Mouse (Mus musculus) lung, adult 10 weeks (tissue): ENCODE results near the gene Krtap19-4. TPM values are rescaled to one million over a fixed set of nuclear protein-coding genes. Genes with fewer than 3 reads are reported as not detected.

Source experiments
- polyA plus RNA-seq: library from polyadenylated mRNA; stranded (reverse); fragments of 350-450 nt; fragmentation: Illumina TruSeq; extraction: RNeasy Lipid Tissue Mini Kit (QIAGEN cat#74804); gene quantifications from one replicate; pipeline ENCODE4 v1.2.3, GENCODE M21; 2014; ENCODE audit warnings: low read depth, low replicate concordance; ENCODE audit not compliant: insufficient read depth

The Krtap19-4 gene
- polyA plus RNA-seq, result not detected

GRCm38 (mm10) chr16:88884989-88885388, at the start of gene Krtap19-4:
Gene Krtap19-4 (minus strand): TSS chr16:88885089.

GRCm38 (mm10) chr16:88932165-88932564, 47.3 kb upstream of the Krtap19-4 start, which contains the start of gene Krtap19-9b:
Gene Krtap19-9b (minus strand): TSS chr16:88932265.

GRCm38 (mm10) chr16:88896357-88896756, 11.5 kb upstream of the Krtap19-4 start, which contains the start of gene Krtap19-5:
Gene Krtap19-5 (minus strand): TSS chr16:88896457.

GRCm38 (mm10) chr16:88877938-88878337, 7.0 kb downstream of the Krtap19-4 start, which contains the start of gene Krtap19-3:
Gene Krtap19-3 (minus strand): TSS chr16:88878038.

GRCm38 (mm10) chr16:88874169-88874568, 10.7 kb downstream of the Krtap19-4 start, which contains the start of gene Krtap19-2:
Gene Krtap19-2 (minus strand): TSS chr16:88874269.

GRCm38 (mm10) chr16:88869311-88869710, 15.6 kb downstream of the Krtap19-4 start, which contains the start of gene Krtap19-1:
Gene Krtap19-1 (minus strand): TSS chr16:88869411.

Other genes with a start within 250 kb of the Krtap19-4 start
- not detected for gene Krtap26-1, start 237.3 kb downstream of the Krtap19-4 start, polyA plus RNA-seq
- gene Krtap27-1, start 213.4 kb downstream of the Krtap19-4 start, polyA plus RNA-seq, result not detected
- gene 2310061N02Rik, start 177.1 kb downstream of the Krtap19-4 start, polyA plus RNA-seq, result not detected
- not detected for gene Krtap13-1, start 156.2 kb downstream of the Krtap19-4 start, polyA plus RNA-seq
- not detected for gene Krtap13, start 133.5 kb downstream of the Krtap19-4 start, polyA plus RNA-seq
- not detected for gene 2310034C09Rik, start 126.2 kb downstream of the Krtap19-4 start, polyA plus RNA-seq
- gene 2310057N15Rik, start 110.9 kb downstream of the Krtap19-4 start, polyA plus RNA-seq, result not detected
- not detected for gene Gm5965, start 107.2 kb downstream of the Krtap19-4 start, polyA plus RNA-seq
- not detected for gene Gm20741, start 72.9 kb downstream of the Krtap19-4 start, polyA plus RNA-seq
- gene Krtap15, start 64.9 kb downstream of the Krtap19-4 start, polyA plus RNA-seq, result not detected
- not detected for gene Krtap14, start 58.9 kb downstream of the Krtap19-4 start, polyA plus RNA-seq
- not detected for gene Krtap19-1, start 15.7 kb downstream of the Krtap19-4 start, polyA plus RNA-seq
- gene Krtap19-2, start 10.8 kb downstream of the Krtap19-4 start, polyA plus RNA-seq, result not detected
- gene Krtap19-3, start 7.1 kb downstream of the Krtap19-4 start, polyA plus RNA-seq, result not detected
- gene Krtap19-5, start 11.4 kb upstream of the Krtap19-4 start, polyA plus RNA-seq, result not detected
- not detected for gene Krtap19-9b, start 47.2 kb upstream of the Krtap19-4 start, polyA plus RNA-seq
- not detected for gene Krtap16-3, start 77.8 kb upstream of the Krtap19-4 start, polyA plus RNA-seq
- not detected for gene Krtap22-2, start 125.7 kb upstream of the Krtap19-4 start, polyA plus RNA-seq
- not detected for gene Gm10229, start 130.2 kb upstream of the Krtap19-4 start, polyA plus RNA-seq
- not detected for gene Krtap6-1, start 146.6 kb upstream of the Krtap19-4 start, polyA plus RNA-seq
- not detected for gene Gm10228, start 156.4 kb upstream of the Krtap19-4 start, polyA plus RNA-seq
- gene Krtap6-5, start 162.8 kb upstream of the Krtap19-4 start, polyA plus RNA-seq, result not detected
- gene 1110025L11Rik, start 178.9 kb upstream of the Krtap19-4 start, polyA plus RNA-seq, result not detected
- not detected for gene Krtap6-3, start 198.9 kb upstream of the Krtap19-4 start, polyA plus RNA-seq